20 mouse cellular contexts compared by ENCODE assay signal in the genomic region with DNA sequence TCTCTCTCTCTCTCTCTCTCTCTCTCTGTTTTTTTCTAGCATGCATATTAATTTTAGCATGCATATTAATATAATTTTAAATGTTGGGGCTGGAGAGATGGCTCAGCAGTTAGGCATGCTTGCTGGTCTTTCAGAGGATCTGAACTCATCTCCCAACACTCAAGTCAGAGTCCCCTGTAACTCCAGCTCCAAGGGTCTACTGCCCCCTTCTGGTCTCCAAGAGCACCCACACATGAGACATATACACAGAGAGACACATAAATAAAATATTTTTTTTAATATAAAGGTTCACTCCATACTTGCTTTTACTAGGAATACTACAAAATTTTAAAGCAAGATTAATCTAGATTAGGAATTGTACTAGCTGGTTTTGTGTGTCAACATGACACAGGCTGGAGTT.
A peak's percentile ranks its signal among the peaks of the same experiment; 100 is the strongest.
DNase-seq lines count a peak whose midpoint lies in the region; ATAC-seq and TF ChIP-seq lines count a peak whose summit lies in the region.
"Had no signal": no experiment of that assay in that cellular context is flagged by ENCODE, and none has a peak within 500 bp of the region (broad histone marks: within the 10 kb centered on the region; RNA-seq: fewer than 3 reads in every experiment).

No protein-coding gene starts in this region.

- no peak overlapping the region for H3K27ac ChIP-seq in kidney, postnatal 0 days
- no peak overlapping the region for H3K27ac ChIP-seq in kidney, adult 2 months (ENCODE audit: insufficient read depth, low read depth, low read length)
- no peak overlapping the region for H3K27ac ChIP-seq in hindbrain, embryonic 12.5 days
- no peak overlapping the region for H3K27ac ChIP-seq in midbrain, embryonic 13.5 days
- H3K27ac ChIP-seq: midbrain, embryonic 12.5 days had no signal

- no peak for TF ChIP-seq POLR2A in kidney, adult 2 months (IDR thresholded peaks at IDR 0.05; ENCODE audit: low read depth, low read length)

- no peak overlapping the region for H3K9ac ChIP-seq in kidney, postnatal 0 days (ENCODE audit: low read depth, low read length)
- H3K9ac ChIP-seq in hindbrain, embryonic 12.5 days: no peak overlapping the region
- no peak overlapping the region for H3K9ac ChIP-seq in midbrain, embryonic 13.5 days (replicated peaks)
- H3K9ac ChIP-seq: heart, embryonic 12.5 days; midbrain, embryonic 12.5 days had no signal

- H3K4me1 ChIP-seq in kidney, postnatal 0 days (replicated peaks; ENCODE audit: insufficient read depth, low read length): no peaks in the 10 kb centered on the region
- no peaks in the 10 kb centered on the region for H3K4me1 ChIP-seq in kidney, adult 2 months (ENCODE audit: control insufficient read depth, insufficient read depth, low read length)
- H3K4me1 ChIP-seq in E14TG2a.4 (replicated peaks; ENCODE audit: low read depth, low read length): no peaks in the 10 kb centered on the region
- H3K4me1 ChIP-seq in hindbrain, embryonic 12.5 days: no peaks in the 10 kb centered on the region
- H3K4me1 ChIP-seq in midbrain, embryonic 13.5 days (replicated peaks): no peaks in the 10 kb centered on the region
- H3K4me1 ChIP-seq: heart, embryonic 12.5 days had no signal

- peak; percentile 33 for TF ChIP-seq CTCF in kidney, postnatal 0 days (IDR thresholded peaks at IDR 0.05; ENCODE audit: low read depth)
- TF ChIP-seq CTCF in kidney, adult 2 months (conservative IDR thresholded peaks at IDR 0.05; ENCODE audit: insufficient read depth, insufficient read length, low read depth, low read length): no peak
- TF ChIP-seq CTCF in E14TG2a.4 (conservative IDR thresholded peaks at IDR 0.05; ENCODE audit: low read length): peak; percentile 63

- H3K4me2 ChIP-seq in kidney, postnatal 0 days (ENCODE audit: low read length): no peak overlapping the region
- no peak overlapping the region for H3K4me2 ChIP-seq in hindbrain, embryonic 12.5 days (replicated peaks)
- no peak overlapping the region for H3K4me2 ChIP-seq in midbrain, embryonic 13.5 days (replicated peaks)
- H3K4me2 ChIP-seq: heart, embryonic 12.5 days; midbrain, embryonic 12.5 days had no signal

- no peak for ATAC-seq in kidney, postnatal 0 days (replicated peaks; ENCODE audit: low FRiP score, low read depth)
- no peak for ATAC-seq in hindbrain, embryonic 12.5 days (ENCODE audit: low FRiP score)
- ATAC-seq in midbrain, embryonic 13.5 days: no peak
- ATAC-seq: forebrain, embryonic 16.5 days had no signal

- H3K36me3 ChIP-seq in kidney, postnatal 0 days (ENCODE audit: insufficient read depth, low read length): no peaks in the 10 kb centered on the region
- no peaks in the 10 kb centered on the region for H3K36me3 ChIP-seq in kidney, adult 2 months (ENCODE audit: control insufficient read depth, insufficient read depth, low read length)
- H3K36me3 ChIP-seq in E14TG2a.4 (ENCODE audit: insufficient read depth, low read length): no peaks in the 10 kb centered on the region
- H3K36me3 ChIP-seq in hindbrain, embryonic 12.5 days: no peaks in the 10 kb centered on the region
- no peaks in the 10 kb centered on the region for H3K36me3 ChIP-seq in midbrain, embryonic 13.5 days
- H3K36me3 ChIP-seq: heart, embryonic 12.5 days; midbrain, embryonic 12.5 days had no signal

- no peaks in the 10 kb centered on the region for H3K27me3 ChIP-seq in kidney, postnatal 0 days (ENCODE audit: insufficient read depth, low read length)
- H3K27me3 ChIP-seq in kidney, adult 2 months (replicated peaks; ENCODE audit: control insufficient read depth, insufficient read depth, low read length): no peaks in the 10 kb centered on the region
- no peaks in the 10 kb centered on the region for H3K27me3 ChIP-seq in E14TG2a.4 (ENCODE audit: insufficient read depth, low read length)
- H3K27me3 ChIP-seq in hindbrain, embryonic 12.5 days: no peaks in the 10 kb centered on the region
- no peaks in the 10 kb centered on the region for H3K27me3 ChIP-seq in midbrain, embryonic 13.5 days
- H3K27me3 ChIP-seq: heart, embryonic 12.5 days; midbrain, embryonic 12.5 days had no signal

- H3K9me3 ChIP-seq in kidney, postnatal 0 days (replicated peaks; ENCODE audit: low read length): no peaks in the 10 kb centered on the region
- peaks cover 4% of the 10 kb centered on the region; the same call in 1 of the 2 replicates for H3K9me3 ChIP-seq in E14TG2a.4 (ENCODE audit: low read length)
- H3K9me3 ChIP-seq in hindbrain, embryonic 12.5 days (replicated peaks): no peaks in the 10 kb centered on the region
- H3K9me3 ChIP-seq in midbrain, embryonic 13.5 days: no peaks in the 10 kb centered on the region
- H3K9me3 ChIP-seq: heart, embryonic 12.5 days; midbrain, embryonic 12.5 days had no signal

- no peak for DNase-seq in kidney, postnatal 0 days (ENCODE audit: low spot score)
- DNase-seq in kidney, adult 2 months: no peak
- DNase-seq in 416B (ENCODE audit: low read depth): peak; percentile 14
- DNase-seq in ZHBTc4 (ENCODE audit: low read depth, low spot score): peak; percentile 77
- no peak for DNase-seq in adrenal gland, postnatal 10 days
- DNase-seq: cerebellum, adult 8-10 months; cerebellum, postnatal 36 days; gastrocnemius, postnatal 36 days; heart, postnatal 10 days; kidney, adult 11 months; lung, postnatal 14 days; right cerebral cortex, postnatal 14 days; spleen, adult 18-20 months; thymus, postnatal 14 days had no signal

- no peak overlapping the region for H3K4me3 ChIP-seq in kidney, postnatal 0 days (replicated peaks; ENCODE audit: low read depth, low read length)
- H3K4me3 ChIP-seq in kidney, adult 2 months (ENCODE audit: insufficient read depth, low read depth, low read length): no peak overlapping the region
- H3K4me3 ChIP-seq in E14TG2a.4 (replicated peaks; ENCODE audit: low read length): no peak overlapping the region
- no peak overlapping the region for H3K4me3 ChIP-seq in hindbrain, embryonic 12.5 days
- H3K4me3 ChIP-seq in midbrain, embryonic 13.5 days (replicated peaks): no peak overlapping the region
- H3K4me3 ChIP-seq: heart, embryonic 12.5 days; midbrain, embryonic 12.5 days had no signal

Comparison
In these comparisons a context has a peak if more than half of its experiments do, and no peak if none do; other contexts are left out.
1. DNase-seq: peak in 416B (single experiment) and ZHBTc4 (single experiment); none in kidney, postnatal 0 days (single experiment), kidney, adult 2 months (single experiment) and adrenal gland, postnatal 10 days (single experiment).